Mouse (Mus musculus) urinary bladder, postnatal 36 days (tissue): ENCODE measurements around the gene Taok2.
"Not testable (repeated sequence)": the region's sequence is repeated elsewhere in the genome, so short reads cannot be mapped to it uniquely, and the experiment has no call there.

Experiments
- DNase-seq, 2 experiments: peaks; one replicate each; pipeline ENCODE4 v3.0.0; 2022; ENCODE audit warnings: low spot score in 2 of 2, mixed read lengths in 1 of 2

The Taok2 gene

DNA sequence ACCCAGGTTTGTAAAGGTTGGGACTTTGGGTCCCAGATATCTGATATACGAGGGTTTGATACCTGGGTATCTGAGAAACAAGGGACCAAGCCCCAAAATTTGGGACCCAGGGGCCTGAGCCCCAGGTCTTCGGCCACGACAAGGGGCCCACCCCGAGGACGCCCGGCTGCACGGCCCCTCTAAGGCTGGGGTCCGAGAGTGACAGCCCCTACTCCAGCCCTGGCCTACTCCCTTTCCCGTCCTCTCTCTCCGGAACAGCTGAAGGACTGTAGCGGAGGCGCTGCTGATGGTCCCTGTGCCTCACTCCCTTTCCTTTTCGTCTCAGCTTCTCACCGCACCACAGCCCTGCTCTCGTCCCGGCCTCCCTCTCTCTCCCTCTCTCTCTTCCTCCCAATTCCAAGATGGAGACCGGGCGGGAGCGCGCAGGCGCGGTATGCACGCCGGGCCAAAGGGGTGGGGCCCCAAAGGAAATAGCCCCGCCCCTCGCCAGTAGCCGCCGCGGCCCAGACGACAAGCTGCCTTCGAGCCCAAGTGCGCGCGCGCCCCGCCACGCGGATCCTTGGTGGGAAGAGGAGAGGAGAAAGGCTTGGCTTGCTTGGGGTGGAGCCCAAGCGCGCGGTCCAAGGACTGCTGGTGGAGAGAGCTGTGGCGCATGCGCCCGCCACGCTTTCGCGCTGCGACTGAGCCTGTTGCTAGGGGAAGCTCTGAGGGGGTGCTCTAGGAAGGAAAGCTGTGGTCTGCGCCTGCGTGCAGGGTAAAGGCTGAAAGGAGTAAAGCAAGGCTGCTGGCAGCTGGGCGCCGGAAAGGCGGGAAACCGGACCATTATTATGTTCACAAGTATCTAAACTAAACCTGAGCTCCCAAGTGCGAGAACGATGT lies at the start of gene Taok2:
Gene Taok2 (minus strand): TSS at position 418 of the 879 bp plus-strand sequence.
- DNase-seq = peak; percentile 95 to 98

- DNase-seq = no peak
These were observed 48.1 kb upstream of the Taok2 start for GRCm38 (mm10) chr7:126932652-126933051.

- DNase-seq = no peak
These were observed 44.5 kb upstream of the Taok2 start for GRCm38 (mm10) chr7:126929046-126929445.

DNA sequence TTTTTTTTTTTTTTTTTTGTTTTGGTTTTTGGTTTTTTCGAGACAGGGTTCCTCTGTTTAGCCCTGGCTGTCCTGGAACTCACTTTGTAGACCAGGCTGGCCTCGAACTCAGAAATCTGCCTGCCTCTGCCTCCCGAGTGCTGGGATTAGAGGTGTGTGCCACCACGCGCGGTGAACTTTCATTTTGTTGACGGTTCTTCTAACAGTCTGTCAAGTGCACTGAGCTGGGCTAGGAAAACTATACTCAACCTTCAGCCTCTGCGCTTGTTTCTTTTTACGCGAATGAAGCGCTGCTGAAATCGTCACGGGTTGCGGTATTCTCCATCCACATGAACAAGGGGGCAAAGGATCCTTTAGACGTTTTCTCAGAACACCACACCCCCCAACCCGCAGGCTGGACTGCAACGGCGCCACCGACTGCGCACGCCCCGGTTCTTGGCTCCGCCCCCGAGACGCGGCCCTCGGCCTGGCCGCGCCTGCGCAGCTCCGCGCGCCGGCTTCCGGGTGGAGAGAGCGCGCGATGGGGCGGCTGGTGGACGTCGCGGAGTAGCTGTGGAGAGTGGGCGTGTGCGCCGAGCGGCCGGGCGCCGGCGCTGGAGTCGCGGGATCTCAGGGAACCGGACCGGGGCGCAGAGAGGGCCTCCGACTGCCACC lies 44.0 kb upstream of the Taok2 start, which contains the start of gene Kctd13:
Gene Kctd13 (plus strand): TSS at position 496 of the 654 bp plus-strand sequence.
- DNase-seq = peak; percentile 90 to 92

DNA sequence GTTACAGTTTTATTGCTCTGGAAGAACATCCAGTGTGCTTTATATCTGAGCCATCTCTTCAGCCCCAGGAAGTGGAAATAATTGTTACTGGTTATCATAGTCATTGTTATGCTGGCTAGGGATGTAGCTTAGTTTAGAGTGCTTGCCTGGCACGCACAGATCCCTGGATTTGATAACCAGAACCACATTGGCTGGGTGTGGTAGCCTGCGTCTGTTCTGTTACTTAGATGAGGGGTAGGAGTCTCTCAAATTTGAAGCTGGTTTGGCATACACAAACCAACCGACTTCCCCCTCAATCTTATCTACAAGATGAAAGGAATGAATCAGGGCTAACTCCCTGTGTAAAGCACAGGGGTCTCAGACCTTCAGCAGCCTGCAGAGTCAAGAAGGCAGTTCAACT lies 41.8 kb upstream of the Taok2 start:
- DNase-seq = no peak

DNA sequence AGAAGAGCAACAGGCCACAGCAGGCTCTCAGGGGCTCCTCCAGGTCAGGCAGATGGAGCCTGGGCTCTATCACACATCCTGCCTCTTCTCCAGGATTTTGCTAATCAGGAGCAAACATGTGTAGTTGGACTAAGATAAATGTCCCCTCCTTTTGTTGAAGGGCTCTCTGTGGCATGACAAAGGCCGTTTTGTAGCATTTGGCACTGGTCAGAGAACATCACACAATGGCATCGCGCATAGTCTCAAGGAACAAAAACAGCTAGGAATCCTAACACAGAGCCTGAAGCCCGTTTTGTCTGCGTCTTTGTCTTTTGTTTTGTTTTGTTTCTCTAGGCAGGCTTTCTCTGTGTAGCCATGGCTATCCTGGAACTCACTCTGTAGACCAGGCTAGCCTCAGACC lies 39.5 kb upstream of the Taok2 start:
- DNase-seq = no peak

GRCm38 (mm10) chr7:126922624-126923060 lies 38.1 kb upstream of the Taok2 start, which contains the start of gene Tmem219:
Gene Tmem219, minus strand, starts transcription at chr7:126922917.
- peak in 1 of 2 experiments; percentile 62 for DNase-seq

- DNase-seq = no peak
These were observed 37.1 kb upstream of the Taok2 start for GRCm38 (mm10) chr7:126921563-126921962.

GRCm38 (mm10) chr7:126919973-126920372 lies 35.5 kb upstream of the Taok2 start:
- no peak for DNase-seq

DNA sequence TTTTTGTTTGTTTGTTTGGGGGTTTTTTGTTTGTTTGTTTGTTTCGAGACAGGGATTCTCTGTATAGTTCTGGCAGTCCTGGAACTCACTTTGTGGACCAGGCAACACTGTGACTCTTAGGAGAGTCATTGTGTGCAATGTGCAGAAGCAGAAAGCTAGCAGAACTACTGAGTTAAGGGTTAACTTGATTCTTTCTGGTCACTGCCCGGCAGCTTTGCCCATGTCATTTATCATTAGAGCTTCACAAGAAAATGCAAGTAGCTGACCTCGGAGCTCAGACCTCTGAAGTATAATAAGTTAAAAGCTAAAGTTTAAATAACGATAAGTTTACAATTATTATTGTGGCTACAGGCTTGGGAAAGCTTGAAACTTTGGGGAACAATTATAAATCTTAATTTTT lies 33.9 kb upstream of the Taok2 start:
- not testable (repeated sequence) for DNase-seq

DNA sequence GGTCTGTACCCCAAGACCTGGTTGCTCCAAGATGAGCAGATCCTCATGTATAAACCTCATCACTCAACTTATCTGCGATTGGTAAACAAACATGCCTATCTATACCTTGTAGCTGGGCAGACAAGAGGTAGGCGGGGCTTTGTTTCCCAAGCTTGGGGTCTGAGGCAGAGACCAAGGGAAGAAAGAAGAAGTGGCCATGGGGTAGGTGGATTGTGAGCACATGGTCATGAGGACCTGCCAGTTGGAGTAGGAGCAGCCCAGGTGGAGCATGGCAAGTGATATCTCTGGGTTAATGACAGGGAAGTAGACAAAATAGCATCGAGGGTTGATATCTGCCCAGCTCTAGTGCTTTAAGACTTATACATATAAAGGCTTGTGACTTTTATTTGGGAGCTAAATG lies 30.3 kb upstream of the Taok2 start:
- no peak for DNase-seq

DNA sequence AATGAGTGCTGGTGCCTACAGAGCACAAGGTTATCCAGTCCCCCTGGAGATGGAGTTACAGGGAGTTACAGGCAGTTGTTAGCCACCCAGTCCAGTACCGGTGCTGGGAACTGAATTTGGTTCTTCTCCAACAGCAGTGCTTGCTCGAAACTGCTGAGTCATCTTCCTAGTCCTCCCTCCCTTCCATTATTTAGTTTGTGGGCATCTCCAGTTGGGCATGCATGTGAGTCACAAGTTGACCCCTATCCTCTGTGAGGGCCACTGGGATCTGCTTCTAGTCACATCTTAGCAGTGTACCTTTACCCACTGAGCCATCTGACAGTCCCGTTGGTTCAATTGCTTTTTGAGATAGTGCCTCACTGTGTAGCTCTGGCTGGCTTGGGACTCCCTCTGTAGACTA lies 21.1 kb upstream of the Taok2 start:
- DNase-seq = no peak

DNA sequence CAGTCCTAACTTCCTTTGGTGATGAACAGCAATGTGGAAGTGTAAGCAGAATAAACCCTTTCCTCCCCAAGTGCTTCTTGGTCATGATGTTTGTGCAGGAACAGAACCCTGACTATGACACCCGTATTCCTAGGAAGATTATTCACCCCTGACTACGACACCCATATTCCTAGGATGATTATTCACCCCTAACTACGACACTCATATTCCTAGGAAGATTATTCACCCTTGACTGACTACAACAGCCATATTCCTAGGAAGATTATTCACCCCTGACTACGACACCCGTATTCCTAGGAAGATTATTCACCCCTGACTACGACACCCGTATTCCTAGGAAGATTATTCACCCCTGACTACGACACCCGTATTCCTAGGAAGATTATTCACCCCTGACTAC lies 15.3 kb upstream of the Taok2 start:
- DNase-seq = not testable (repeated sequence)

DNA sequence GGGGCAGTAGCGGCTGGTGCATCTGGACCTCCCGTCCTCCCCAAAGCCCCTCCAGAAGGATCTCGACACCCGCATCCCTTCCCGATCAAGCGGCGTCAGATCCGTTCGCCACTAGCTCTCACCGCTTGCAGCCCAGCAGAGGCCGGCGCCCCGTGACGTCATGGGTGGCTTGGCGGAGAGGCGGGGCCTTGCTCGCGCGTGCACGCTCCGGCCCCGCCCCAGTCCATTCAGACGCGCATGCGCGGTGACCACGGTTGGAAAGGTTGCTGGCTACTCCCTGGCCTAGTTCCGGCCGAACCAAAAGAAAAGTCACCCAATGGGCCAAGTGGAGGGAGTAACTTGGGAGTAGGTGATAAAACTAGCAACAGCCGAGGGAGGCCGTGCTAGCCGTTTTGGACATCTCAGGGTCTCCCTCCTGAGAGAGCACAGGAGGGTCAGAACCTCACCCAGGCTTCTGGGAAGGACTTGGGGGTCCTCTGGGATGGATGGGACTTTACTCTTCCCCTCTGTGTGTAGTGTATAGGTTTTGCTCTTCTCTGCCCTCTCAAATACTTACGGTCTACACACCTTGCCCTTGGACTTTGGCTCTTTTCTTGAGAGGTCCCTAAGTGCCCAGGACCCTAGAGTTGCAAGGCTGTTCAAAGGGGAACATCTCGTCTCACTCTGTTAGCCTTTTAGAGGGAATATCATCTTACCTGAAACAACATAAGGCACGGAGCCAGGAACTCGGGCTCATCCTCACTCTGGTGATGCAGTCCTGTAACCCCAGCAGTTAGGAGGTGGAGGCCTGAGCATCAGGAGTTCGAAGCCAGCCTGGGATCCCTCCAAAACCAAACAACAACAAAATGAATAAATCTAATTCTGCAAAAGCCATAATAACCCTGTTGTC lies 13.8 kb upstream of the Taok2 start:
- peak; percentile 93 to 98 for DNase-seq

DNA sequence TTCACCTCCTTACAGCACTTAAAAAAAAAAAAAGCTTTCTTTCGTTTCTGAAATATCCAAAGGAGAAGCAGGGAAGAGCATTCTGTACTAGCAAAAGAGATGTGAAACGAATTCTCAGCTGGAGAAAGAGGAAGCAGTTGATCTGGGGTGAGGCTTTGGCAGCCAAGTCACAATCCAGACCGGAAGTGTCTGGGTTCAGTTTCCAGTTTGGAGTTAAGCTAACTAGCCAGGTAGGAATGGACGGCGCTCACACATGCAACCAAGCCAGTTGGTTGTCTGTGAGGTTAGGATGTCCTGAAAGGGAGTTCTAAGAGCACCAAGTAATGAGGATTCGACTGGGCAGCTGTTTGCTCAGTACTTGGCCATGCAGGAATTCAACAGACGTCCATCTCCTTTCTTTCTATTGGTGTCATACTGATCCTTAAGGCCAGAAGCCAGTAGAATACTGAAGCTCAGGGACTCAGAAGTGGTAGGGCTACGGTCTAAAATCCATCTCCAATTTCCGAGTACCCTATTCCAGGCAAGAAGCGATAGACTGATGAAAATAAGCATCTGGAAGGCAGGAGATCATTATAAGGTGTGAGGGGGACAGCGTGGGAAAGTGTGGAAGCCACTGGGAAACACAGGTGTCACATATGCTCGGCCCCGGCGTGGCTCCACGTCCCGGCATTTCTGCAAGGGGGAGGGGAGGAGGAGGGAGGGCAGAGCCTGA lies 13.0 kb upstream of the Taok2 start:
- peak; percentile 10 to 14 for DNase-seq

GRCm38 (mm10) chr7:126896912-126897311 lies 12.4 kb upstream of the Taok2 start:
- no peak for DNase-seq

DNA sequence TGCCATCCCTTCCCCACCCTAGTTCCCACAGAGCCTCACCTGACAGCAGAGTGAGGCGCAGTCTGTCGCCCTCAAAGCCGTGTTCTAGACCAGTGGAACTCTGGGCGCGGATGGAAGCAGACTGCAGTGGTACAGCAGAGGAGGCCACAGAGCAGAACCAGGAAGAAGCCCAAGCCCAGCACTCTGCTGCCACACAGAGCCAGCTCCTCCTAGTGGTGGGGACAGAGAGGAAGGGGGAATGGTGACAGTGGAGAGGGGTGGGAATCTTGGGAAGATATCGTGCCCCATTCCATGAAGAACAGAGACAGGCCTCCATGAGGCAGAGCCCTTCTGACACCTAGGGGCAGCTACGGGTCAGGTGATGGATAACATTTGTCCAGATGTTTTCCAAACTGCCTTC lies 4.3 kb upstream of the Taok2 start:
- DNase-seq = no peak

- DNase-seq = no peak
These were observed 2.8 kb upstream of the Taok2 start for GRCm38 (mm10) chr7:126887281-126887680.

GRCm38 (mm10) chr7:126883731-126884181 lies 747 bp downstream of the Taok2 start:
- DNase-seq = no peak

GRCm38 (mm10) chr7:126881040-126881439 lies 3.5 kb downstream of the Taok2 start:
- no peak for DNase-seq

- no peak for DNase-seq
These were observed 7.3 kb downstream of the Taok2 start for GRCm38 (mm10) chr7:126877239-126877638.
